ENCODE assay signal across 13 mouse cellular contexts in genomic region chr11:96718609-96719008, GRCm38 (mm10).
"Had no signal": no experiment of that assay in that cellular context is flagged by ENCODE, and none has a peak within 500 bp of the region (broad histone marks: within the 10 kb centered on the region; RNA-seq: fewer than 3 reads in every experiment).

No protein-coding gene starts in this region.

- H3K4me1 ChIP-seq: liver, embryonic 15.5 days had no signal

- ATAC-seq: lung, postnatal 0 days had no signal

- H3K4me3 ChIP-seq: left cerebral cortex, adult 2 months; limb, embryonic 10.5 days; liver, embryonic 15.5 days had no signal

- H3K9me3 ChIP-seq: limb, embryonic 10.5 days; liver, embryonic 15.5 days had no signal

- H3K9ac ChIP-seq: liver, embryonic 15.5 days had no signal

- H3K4me2 ChIP-seq: liver, embryonic 11.5 days; liver, embryonic 15.5 days had no signal

- H3K36me3 ChIP-seq: limb, embryonic 10.5 days; liver, embryonic 15.5 days had no signal

- H3K27ac ChIP-seq: left cerebral cortex, adult 2 months; limb, embryonic 10.5 days; liver, embryonic 15.5 days had no signal

- DNase-seq: kidney, adult 8-10 months; kidney, postnatal 25 days; lung, adult 2 months; lung, postnatal 36 days; midbrain, embryonic 14.5 days; right cerebral cortex, adult 18-20 months; right cerebral cortex, postnatal 25 days; thymus, postnatal 36 days had no signal
